Mouse (Mus musculus) CH12.LX (cell line): ENCODE data around the gene Dchs1.

Source experiments
- CTCF ChIP-seq, 2 experiments: IDR thresholded peaks in 1 of 2; conservative IDR thresholded peaks in 1 of 2; 2 replicates each; pipeline ENCODE4 v1.5.1; 2011 to 2012; ENCODE audit warnings: low read depth in 2 of 2, low read length in 2 of 2, improper control_type of control experiment in 1 of 2, inconsistent platforms in 1 of 2, mild to moderate bottlenecking in 1 of 2, moderate library complexity in 1 of 2
- MAFK ChIP-seq: IDR thresholded peaks from 2 replicates; pipeline ENCODE4 v1.6.1; 2011; ENCODE audit warnings: low read length, improper control_type of control experiment; ENCODE audit not compliant: insufficient replicate concordance
- MAZ ChIP-seq: IDR thresholded peaks from 2 replicates; pipeline ENCODE4 v1.6.1; 2012; ENCODE audit warnings: low read depth, mild to moderate bottlenecking, inconsistent platforms, low read length, improper control_type of control experiment, moderate library complexity
- POLR2A ChIP-seq: IDR thresholded peaks from 2 replicates; pipeline ENCODE4 v1.6.1; 2011; ENCODE audit warnings: low read depth, mild to moderate bottlenecking, improper control_type of control experiment, low read length
- TCF12 ChIP-seq: IDR thresholded peaks from 2 replicates; pipeline ENCODE4 v1.6.1; 2014; ENCODE audit warnings: low read depth, mild to moderate bottlenecking, inconsistent platforms, low read length, improper control_type of control experiment
- UBTF ChIP-seq: IDR thresholded peaks from 2 replicates; pipeline ENCODE4 v1.6.1; 2012; ENCODE audit warnings: low read depth, mild to moderate bottlenecking, inconsistent platforms, low read length, improper control_type of control experiment, moderate library complexity
- ZKSCAN1 ChIP-seq: IDR thresholded peaks from 2 replicates; pipeline ENCODE4 v1.6.1; 2012; ENCODE audit warnings: low read depth, inconsistent platforms, low read length, improper control_type of control experiment, borderline replicate concordance
- ZNF384 ChIP-seq: IDR thresholded peaks from 2 replicates; pipeline ENCODE4 v1.6.1; 2012; ENCODE audit warnings: low read depth, low read length, improper control_type of control experiment, inconsistent platforms

DNA sequence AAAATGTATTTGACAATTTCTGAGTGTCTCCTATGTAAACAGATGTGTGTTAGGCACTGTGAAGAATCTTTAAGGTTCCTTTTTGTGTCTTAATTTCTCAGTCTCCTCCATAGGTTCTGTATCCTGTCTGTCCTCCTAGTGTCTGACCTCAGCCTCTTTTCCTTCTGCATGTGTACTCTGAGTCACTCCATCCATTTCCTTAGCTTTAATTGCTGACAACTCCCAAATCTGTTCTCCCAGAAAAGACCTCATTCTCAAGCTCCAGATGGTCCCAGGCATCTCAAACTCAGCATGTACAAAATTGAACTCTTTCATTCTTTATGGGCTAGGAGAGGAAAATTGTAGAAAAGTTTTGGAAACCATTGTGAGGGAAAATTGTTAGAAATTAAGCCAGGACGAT lies 15.3 kb upstream of the Dchs1 start:
- no peak for TF ChIP-seq UBTF
- TF ChIP-seq TCF12, result no peak
- TF ChIP-seq ZKSCAN1, result no peak
- TF ChIP-seq CTCF (conservative IDR thresholded peaks at IDR 0.05 in 1 of 2, IDR thresholded peaks at IDR 0.05 in 1 of 2; ENCODE audit: low read depth in 2 of 2, low read length in 2 of 2), result no peak
- TF ChIP-seq MAZ, result no peak
- no peak for TF ChIP-seq ZNF384
- TF ChIP-seq MAFK, result no peak
- TF ChIP-seq POLR2A, result no peak
